Mouse (Mus musculus): ENCODE results near the gene Auts2. TPM values are rescaled to one million over a fixed set of nuclear protein-coding genes. Genes with fewer than 3 reads are reported as not detected.
A peak's percentile ranks its signal among the peaks of the same experiment; 100 is the strongest.

The Auts2 gene
- total RNA-seq, 4 experiments from 2014 or later = 86.9 to 97.6 (median 89.2) TPM

DNA sequence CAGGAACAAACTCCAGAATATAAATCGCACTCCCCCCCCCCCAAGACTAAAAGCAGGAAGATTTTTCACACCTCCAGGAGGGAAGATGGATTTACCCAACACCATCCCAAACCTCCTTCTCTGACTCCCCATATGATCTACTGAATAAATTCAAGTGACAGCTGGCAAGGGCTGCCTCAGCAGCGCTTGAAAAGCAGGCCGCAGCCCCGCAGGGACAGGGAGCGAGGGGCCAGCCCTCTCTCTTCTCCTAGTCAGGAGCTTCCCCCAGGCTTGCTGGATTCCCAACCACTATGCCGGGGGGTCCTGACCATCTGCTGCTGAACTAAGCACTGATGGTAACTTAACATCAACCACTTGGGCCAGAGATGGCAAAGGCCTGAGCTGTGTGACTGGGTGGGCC, 995.2 kb downstream of the Auts2 start:
- DNase-seq (ENCODE audit: low spot score in 2 of 2) = no peak

- DNase-seq (ENCODE audit: low spot score in 2 of 2) = no peak
Observed at GRCm38 (mm10) chr5:131546414-131546813, 996.7 kb downstream of the Auts2 start.

DNA sequence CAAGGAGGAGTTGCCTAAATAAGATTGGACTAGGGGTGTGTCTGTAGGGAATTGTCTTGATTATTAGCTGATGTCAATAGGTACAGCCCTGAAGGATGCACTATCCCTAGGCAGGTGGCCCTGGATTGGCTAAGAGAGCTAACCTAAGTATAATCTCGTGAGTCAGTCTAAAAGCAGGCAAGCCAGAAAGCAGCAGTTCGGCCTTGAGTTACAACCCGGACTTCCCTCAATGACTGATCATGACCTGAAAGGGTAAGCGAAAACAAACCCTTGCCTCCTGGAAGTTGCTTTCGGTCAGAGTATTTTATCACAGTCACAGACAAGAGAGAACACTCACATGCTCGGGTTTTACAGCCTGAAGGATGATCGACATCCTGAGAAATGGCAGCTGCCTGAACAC, 998.8 kb downstream of the Auts2 start:
- no peak for DNase-seq (ENCODE audit: low spot score in 2 of 2)

GRCm38 (mm10) chr5:131538311-131538915, 1004.7 kb downstream of the Auts2 start:
- DNase-seq (ENCODE audit: low spot score in 2 of 2) = peak; percentile 59 to 62

DNA sequence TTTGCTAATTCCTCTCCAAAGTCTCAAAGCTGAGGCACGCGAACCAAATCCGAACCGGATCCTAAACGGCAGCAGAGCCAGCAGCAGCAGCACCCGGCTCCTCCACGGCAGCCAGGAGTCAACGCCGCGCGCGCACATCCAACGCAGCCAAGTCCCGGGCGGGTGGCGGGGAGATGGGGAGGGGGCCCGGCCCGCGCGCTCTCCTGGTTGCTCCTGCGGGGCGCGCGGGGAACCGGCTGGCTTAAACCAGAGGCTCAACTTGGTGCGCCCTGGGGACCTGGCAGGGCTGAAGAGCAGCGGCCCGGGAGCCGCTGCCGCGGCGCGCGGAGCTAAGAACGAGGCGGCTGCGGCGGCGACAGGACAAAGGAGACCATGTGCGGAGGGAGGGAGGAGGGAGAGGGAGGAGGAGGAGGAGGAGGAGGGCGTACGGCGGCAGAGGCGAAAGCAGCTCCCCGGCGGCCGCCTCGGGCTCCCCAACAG, 1005.3 kb downstream of the Auts2 start:
- DNase-seq (ENCODE audit: low spot score in 2 of 2) = peak in 1 of 2 experiments; percentile 23

- no peak for DNase-seq (ENCODE audit: low spot score in 2 of 2)
Observed at GRCm38 (mm10) chr5:131537155-131537830, 1005.9 kb downstream of the Auts2 start.

- no peak for DNase-seq (ENCODE audit: low spot score in 2 of 2)
Observed at GRCm38 (mm10) chr5:131535752-131536151, 1007.4 kb downstream of the Auts2 start.

DNA sequence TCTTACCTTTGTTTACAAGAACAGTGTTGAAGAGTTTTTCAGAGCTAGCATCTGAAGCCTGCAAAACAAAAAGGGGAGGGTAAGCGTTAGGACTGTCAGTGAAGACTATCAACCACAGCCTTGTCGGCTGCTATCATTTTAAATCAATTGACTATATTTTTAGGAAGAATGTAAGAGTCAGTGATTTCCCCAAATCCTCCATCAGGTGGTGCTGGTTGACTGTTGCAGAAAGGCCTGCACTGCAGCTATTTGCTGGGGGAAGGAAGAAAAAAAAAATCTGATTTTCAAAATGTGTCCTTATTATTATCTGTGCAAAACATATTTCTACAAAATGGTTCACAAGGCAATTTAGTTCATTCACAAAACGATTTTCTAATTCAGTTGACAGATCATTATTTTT, 1009.3 kb downstream of the Auts2 start:
- no peak for DNase-seq (ENCODE audit: low spot score in 2 of 2)

DNA sequence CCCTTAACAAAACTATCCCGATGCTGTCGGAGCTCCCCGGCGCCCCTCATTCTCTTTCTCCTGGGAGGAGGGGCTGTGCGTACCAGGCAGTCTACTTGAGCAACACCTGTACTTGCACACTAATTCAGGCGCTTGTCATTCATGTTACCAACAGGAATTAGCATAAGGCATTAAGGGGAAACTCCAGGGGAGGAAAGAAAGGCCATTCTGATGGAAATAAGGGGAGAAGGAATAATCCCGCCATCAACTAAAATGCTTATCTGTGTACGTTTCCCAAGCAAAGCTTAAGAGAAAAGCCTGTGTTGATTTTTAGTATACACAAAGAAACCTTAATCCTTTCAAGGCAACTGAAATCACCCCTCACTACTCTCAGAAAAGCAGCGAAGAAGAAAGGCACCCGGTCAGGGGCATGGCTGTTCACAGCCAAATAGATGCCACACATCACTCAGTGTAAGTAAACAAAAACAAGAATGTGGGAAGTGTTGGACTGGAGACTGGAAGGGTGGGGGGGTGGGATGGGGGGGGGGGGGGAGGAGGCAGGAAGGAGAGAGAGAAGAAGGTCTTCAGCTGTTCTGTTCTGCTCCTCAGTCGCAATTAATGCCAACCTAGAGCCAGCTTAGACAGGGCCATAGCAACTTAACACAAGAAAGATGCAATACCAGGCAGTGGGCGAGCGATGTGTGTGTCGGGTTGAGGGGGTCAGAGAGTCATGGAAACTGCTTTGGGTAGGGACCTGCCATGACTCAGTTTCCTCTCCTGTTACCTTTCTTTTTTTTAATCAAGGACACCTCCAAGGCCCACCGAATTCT, 1011.2 kb downstream of the Auts2 start:
- DNase-seq (ENCODE audit: low spot score in 2 of 2) = no peak

DNA sequence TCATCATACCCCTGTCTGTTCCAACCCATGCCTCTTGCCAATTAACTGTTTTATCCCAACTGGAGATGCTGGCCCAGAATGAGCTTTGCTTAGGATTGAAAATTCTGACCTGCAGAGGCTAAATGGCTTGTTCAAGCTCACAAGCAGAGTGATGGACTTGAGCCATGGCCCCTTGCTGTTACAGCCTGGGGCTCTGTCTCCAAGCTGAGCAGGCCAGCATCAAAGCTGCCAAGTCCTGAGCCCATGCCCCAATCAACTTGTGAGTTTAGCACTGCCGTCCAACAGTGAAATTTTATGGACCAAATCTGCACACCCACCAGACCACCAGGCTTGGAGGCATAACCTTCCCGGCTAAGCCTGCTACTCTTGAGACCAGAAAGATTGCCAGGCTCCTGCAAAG, 1012.3 kb downstream of the Auts2 start:
- no peak for DNase-seq (ENCODE audit: low spot score in 2 of 2)

DNA sequence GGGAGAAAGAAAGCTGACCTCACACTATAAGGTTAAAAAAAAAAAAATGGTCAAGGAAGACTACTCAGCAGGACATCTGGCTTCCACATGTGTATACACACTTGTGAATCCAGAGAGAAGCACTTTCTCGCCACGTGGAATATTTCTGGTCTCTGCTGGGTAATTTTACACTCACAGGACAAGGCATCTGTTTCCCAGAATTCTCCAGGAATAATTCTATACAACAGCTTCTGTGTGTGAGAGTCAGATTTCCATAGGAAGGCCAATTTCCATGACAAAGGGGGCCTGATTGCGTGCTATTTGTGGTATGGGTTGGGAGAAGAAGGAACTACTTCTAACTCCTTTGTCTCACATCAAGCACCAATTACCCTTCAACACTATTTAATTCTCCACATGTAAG, 1016.5 kb downstream of the Auts2 start:
- DNase-seq (ENCODE audit: low spot score in 2 of 2) = no peak

GRCm38 (mm10) chr5:131524900-131525465, 1018.2 kb downstream of the Auts2 start:
- DNase-seq (ENCODE audit: low spot score in 2 of 2) = no peak

DNA sequence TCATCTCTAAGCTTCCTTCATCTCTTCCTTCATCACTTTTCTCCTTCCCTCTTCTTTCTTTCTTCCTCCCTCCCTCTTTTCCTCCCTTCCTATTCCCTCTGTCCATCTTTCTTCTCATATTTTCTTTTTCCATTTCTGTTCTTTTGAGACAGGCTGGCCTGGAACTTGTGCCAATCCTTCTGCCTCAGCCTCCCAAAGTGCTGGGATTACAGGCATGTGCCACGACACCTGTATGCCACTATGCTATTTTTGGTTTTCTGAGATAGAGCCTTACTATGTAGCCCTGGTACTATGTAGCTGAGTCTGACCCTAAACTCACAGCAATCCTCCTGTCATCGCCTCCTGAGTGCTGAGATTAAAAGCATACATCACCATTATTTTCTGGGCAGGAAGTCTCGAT, 1023.6 kb downstream of the Auts2 start:
- DNase-seq (ENCODE audit: low spot score in 2 of 2) = no peak

DNA sequence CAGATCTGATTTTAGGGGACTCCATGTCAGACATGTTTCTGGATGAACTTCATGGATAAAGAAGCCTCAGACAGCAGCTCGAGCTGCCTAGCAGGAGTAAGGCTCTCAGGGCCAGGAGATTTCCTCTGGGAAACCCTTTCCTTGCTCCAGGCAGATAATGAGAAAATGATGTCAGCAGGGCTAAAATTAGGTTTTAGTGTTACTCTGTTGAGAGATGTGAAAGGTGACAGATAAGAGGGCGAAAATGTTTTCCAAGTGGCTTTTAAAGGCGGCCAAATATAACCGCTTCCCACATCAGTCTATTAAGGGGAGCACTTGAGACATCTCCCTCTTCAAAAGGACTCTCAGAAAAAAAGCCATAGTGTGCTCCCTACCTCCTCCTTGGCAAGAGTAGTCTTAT, 1025.5 kb downstream of the Auts2 start:
- DNase-seq (ENCODE audit: low spot score in 2 of 2) = no peak

GRCm38 (mm10) chr5:131515707-131516407, 1027.3 kb downstream of the Auts2 start:
- no peak for DNase-seq (ENCODE audit: low spot score in 2 of 2)

DNA sequence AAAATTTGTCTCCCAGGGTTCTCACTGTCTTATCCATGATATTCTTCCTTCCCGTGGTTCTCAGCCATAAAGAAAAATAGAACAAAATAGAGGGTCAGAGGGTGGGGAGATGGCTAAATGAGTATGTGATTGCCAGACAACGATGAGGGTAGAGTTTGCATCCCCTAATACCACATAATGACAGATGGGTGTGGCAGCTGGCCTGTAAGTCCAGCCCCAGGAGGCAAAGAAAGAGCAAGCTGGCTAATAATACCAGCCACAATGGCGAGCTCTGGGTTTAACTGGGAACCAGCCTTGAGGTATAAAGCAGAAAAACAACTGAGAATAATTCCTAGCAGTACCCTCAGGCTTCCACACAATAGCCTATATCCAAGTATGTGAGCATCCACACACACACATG, 1029.4 kb downstream of the Auts2 start:
- DNase-seq (ENCODE audit: low spot score in 2 of 2) = no peak

DNA sequence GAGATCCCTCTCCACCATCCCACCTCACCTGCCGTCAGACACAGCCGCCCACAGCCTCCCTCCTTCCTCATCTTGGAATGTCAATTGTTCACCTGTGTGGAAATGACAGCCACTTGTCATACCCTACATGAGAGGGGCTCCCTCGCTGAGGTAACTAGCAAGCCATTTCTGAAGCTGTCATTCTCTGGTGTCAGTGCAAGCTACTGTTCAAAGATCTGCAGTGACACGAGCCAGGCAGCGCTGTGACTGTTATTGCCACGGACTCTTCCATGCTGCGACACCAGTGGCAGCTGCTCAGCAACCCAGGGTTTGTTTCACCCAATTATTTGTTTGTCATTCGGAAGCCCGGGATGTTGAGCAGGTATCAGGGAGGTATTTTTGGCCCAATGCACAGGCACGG, 1030.5 kb downstream of the Auts2 start:
- DNase-seq (ENCODE audit: low spot score in 2 of 2) = no peak

DNA sequence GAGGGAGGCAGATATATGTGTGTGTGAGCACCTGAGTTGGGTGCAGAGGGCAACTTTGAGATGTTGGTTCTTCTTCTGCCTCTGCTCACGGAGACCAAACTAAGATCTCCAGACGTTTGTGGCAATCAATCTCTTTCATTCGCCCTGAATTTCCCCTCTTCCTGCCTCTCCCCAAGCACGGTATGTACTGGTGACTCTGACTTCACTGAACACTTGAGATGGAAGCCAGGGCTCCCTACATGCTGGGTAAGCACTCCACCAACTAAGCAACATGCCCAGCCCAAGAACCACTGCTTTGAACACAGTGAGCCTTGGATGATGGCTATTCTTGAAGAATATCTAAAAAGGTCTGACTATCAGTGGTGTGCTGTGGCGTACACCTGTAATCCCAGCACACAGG, 1032.5 kb downstream of the Auts2 start:
- DNase-seq (ENCODE audit: low spot score in 2 of 2) = no peak

DNA sequence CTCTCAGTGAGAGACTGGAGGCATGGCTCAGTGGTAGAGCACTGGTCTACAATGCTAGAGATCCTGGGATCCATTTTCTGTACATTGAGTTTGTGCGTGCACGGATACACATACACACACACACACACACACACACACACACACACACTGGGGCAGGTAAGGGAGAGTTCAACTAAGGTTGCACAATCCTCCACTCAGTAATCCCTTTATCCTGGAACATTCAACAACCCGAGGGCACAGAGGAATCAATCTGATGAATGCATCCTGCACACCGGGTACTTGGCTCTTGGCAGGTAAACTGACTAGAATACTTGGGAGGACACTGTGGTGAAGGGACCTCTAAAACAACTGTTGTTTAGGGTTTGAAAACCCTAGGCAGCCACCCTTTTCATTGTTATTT, 1033.8 kb downstream of the Auts2 start:
- DNase-seq (ENCODE audit: low spot score in 2 of 2) = no peak

DNA sequence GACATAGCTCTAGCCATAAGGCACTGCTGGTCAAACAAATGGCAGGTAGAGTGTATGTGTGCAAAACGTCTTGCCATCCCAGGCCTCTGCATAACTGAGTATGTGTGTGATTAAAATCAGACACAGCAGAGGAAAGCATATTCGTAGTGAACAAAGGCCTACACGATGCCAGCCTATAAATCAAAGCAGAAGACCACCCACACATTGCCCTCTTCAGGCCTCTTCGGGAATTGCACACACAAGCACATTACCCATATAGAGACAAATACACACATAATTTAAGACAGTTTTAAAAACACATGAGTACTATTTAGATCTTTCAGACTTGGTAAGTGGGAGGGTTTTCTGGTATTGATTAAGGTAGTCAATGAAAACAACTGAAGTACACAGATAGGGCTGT, 1044.3 kb downstream of the Auts2 start:
- no peak for DNase-seq (ENCODE audit: low spot score in 2 of 2)

DNA sequence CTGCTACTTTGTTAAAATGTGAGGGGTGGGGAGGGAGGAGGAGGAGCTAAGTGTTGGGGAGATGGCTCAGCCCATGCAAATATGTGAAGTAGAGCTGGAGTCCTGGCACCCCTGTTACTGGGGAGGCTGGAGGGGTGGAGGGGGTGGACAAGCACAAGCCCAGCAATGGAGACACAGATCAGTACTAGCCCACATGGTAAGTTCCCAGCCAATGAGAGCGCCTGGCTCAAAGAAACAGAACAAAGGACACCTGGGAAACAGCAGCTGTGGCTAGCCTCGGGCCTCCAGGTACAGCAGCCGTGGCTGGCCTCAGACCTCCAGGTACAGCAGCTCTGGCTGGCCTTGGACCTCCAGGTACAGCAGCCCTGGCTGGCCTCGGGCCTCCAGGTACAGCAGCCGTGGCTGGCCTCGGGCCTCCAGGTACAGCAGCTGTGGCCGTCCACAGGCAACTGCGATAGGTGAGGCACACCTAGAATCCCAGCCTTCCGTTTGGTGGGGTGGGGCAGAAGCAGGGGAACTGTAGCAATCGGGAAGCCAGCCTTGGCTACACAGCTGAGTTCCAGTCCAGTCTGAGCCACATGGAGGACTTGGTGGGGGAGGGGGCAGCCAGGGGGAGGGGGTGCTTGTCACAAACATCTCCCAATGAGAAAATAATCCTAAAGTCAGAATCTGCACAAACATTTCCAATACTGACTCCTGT, 1046.5 kb downstream of the Auts2 start:
- no peak for DNase-seq (ENCODE audit: low spot score in 2 of 2)

Data from left cerebral cortex, adult 8-10 months (tissue).